Mouse (Mus musculus) intestine, embryonic 15.5 days (tissue): ENCODE measurements around the gene Xlr4b. TPM values are rescaled to one million over a fixed set of nuclear protein-coding genes. Genes with fewer than 3 reads are reported as not detected.
"Not testable (repeated sequence)": the region's sequence is repeated elsewhere in the genome, so short reads cannot be mapped to it uniquely, and the experiment has no call there.

Source experiments
- ATAC-seq: fragments of 200-750 bp; cut with Nextera tagmentation; 2 replicates; pipeline ENCODE4 v1.8.0; 2017; ENCODE audit warnings: moderate TSS enrichment, moderate library complexity
- H3K27ac ChIP-seq: fragments of 300-500 bp; sonication (generic); 2 replicates; pipeline ENCODE4 v1.5.1; 2015; ENCODE audit warnings: mild to moderate bottlenecking, inconsistent platforms
- H3K27me3 ChIP-seq: fragments of 300-500 bp; sonication (generic); replicated peaks from 2 replicates; pipeline ENCODE4 v1.6.1; 2015; ENCODE audit warnings: inconsistent platforms
- H3K36me3 ChIP-seq: fragments of 300-500 bp; sonication (generic); 2 replicates; pipeline ENCODE4 v1.6.1; 2015; ENCODE audit warnings: inconsistent platforms
- H3K4me1 ChIP-seq: fragments of 300-500 bp; sonication (generic); replicated peaks from 2 replicates; pipeline ENCODE4 v1.6.1; 2015; ENCODE audit warnings: inconsistent platforms
- H3K4me2 ChIP-seq: fragments of 300-500 bp; sonication (generic); replicated peaks from 2 replicates; pipeline ENCODE4 v1.6.1; 2015; ENCODE audit warnings: mild to moderate bottlenecking, inconsistent platforms
- H3K4me3 ChIP-seq: fragments of 300-500 bp; sonication (generic); replicated peaks from 2 replicates; pipeline ENCODE4 v1.5.1; 2015; ENCODE audit warnings: inconsistent platforms
- H3K9ac ChIP-seq: fragments of 300-500 bp; sonication (generic); 2 replicates; pipeline ENCODE4 v1.6.1; 2015; ENCODE audit warnings: inconsistent platforms
- H3K9me3 ChIP-seq: fragments of 300-500 bp; sonication (generic); 2 replicates; pipeline ENCODE4 v1.6.1; 2016; ENCODE audit warnings: inconsistent platforms
- WGBS: fragments of 180-500 bp; shearing (Covaris S2); methylation state at CpG from one replicate; pipeline ENCODE4 v1.1.7; 2015; 5-methylcytosine and 5-hydroxymethylcytosine counted together
- polyA plus RNA-seq: library from polyadenylated mRNA; unstranded; fragments of >200 nt; fragmentation: Nextera tagmentation; extraction: Ambion mirVana; gene quantifications from 2 replicates; pipeline ENCODE4 v1.2.1, GENCODE M21; 2015

Gene Xlr4b
- 1.0 and 1.4 TPM in 2 replicates for polyA plus RNA-seq

DNA sequence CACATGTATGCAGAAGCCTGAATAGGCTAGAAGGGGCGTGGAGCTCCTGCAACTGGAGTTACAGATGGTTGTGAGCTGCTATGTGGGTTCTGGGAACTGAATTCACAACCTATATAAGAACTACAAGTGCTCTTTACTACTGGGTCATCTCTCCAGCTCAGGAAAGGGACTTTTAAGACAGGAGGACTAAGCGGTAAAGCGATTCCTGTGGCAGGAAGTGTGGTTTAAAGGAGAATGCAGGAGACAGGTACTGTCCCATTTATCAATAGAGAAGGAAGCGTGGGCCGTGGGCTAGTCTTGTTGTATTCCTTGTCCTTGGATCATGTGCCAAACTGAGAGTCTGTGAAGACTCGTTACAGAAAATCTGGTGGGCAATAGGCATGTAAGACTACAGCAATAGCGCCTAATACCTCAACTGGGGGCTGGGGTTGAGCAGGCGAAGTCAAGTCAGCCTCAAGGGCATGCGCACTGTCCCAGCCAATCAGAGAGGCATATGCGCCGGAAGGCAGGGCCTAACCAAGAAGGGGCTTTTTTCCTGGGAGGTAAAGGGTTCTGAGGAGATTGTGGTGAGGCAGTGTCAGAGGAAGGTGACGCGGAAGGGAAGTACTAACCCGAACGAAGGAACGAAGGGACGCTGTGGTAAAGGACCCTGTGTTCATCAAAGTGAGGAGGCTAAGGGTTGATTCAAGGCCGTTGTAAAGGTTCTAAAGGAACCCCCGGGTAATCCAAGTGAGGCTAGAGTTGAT, at the start of gene Xlr4b:
TSS of gene Xlr4b (plus strand) at position 515 of the 746 bp plus-strand sequence.
- H3K36me3 ChIP-seq, H3K9me3 ChIP-seq, H3K27me3 ChIP-seq, H3K4me3 ChIP-seq, H3K4me2 ChIP-seq, ATAC-seq, H3K4me1 ChIP-seq, H3K27ac ChIP-seq, H3K9ac ChIP-seq: not testable (repeated sequence)
- WGBS, result 75% methylated on average over 19 of the region's 19 CpGs

DNA sequence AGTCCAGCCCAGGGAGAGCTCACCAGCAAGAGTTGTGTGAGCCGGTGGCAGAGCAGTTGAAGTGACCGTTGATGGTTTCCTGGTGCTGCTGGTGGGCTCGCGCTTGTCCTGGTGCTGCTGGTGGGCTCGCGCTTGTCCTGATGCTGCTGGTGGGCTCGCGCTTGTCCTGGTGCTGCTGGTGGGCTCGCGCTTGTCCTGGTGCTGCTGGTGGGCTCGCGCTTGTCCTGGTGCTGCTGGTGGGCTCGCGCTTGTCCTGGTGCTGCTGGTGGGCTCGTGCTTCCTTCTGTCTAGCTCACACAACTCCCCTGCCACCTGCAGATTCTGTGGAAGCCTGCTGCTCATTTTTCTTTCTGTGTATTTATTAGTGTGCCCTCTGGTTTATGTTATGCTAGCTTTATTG, 37.2 kb upstream of the Xlr4b start, which contains the start of gene Spin2d:
TSS of gene Spin2d (minus strand) at position 101 of the 400 bp plus-strand sequence.
- not testable (repeated sequence) for H3K4me3 ChIP-seq, H3K36me3 ChIP-seq, ATAC-seq, H3K27me3 ChIP-seq, H3K9me3 ChIP-seq, H3K9ac ChIP-seq, H3K4me1 ChIP-seq, H3K4me2 ChIP-seq, H3K27ac ChIP-seq
- WGBS, result 76% methylated on average over 6 of the region's 15 CpGs

DNA sequence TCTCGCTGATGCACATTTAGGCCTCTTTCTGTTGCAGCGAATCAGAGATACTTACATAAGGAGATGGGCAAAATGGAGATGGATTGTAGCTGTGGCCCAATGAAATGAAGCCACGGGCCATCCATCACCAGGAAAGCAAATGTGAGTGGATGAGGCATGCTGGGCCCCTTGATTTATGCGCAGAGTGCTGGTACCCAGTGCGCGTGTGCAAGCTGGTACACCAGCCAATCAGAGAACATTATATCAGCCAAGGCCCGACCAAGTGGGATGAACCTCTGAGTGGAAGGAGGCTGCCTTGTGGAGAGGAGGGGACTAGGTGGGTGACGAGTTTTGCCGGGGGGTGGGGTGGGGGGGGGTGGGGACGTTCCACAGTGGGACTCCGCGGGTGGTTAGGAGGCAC, 22.2 kb upstream of the Xlr4b start, which contains the start of gene Xlr3b:
TSS of gene Xlr3b (plus strand) at position 274 of the 400 bp plus-strand sequence.
- not testable (repeated sequence) for H3K9me3 ChIP-seq, H3K4me3 ChIP-seq, H3K9ac ChIP-seq, H3K4me2 ChIP-seq, H3K36me3 ChIP-seq, H3K27ac ChIP-seq, H3K27me3 ChIP-seq, ATAC-seq, H3K4me1 ChIP-seq
- WGBS, result 75% methylated on average over 12 of the region's 12 CpGs

DNA sequence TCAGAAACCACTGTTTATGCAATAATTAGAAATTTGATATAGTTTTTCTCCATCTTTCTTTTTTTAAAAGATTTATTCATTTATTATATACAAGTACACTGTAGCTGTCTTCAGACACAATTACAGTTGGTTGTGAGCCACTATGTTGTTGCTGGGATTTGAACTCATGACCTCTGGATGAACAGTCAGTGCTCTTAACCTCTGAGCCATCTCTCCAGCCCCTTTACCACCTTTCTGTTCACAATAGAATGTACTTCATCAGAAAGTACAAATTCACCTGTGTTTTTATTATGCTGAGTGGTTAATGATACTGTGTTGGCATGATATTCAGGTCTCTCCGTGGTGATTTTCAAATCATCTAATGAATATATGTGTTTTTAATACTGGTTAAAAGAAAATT, 11.2 kb downstream of the Xlr4b start:
- Histone ChIP-seq H3K9ac (no peak overlapping the region), H3K4me3 (no peak overlapping the region), H3K4me2 (no peak overlapping the region), H3K36me3 (no peaks in the 10 kb centered on the region), H3K9me3 (no peaks in the 10 kb centered on the region), H3K27ac (no peak overlapping the region), H3K27me3 (no peaks in the 10 kb centered on the region; the same call in 1 of the 2 replicates), H3K4me1 (no peaks in the 10 kb centered on the region)
- 61% methylated on average over 1 of the region's 1 CpGs for WGBS
- ATAC-seq, result no peak

DNA sequence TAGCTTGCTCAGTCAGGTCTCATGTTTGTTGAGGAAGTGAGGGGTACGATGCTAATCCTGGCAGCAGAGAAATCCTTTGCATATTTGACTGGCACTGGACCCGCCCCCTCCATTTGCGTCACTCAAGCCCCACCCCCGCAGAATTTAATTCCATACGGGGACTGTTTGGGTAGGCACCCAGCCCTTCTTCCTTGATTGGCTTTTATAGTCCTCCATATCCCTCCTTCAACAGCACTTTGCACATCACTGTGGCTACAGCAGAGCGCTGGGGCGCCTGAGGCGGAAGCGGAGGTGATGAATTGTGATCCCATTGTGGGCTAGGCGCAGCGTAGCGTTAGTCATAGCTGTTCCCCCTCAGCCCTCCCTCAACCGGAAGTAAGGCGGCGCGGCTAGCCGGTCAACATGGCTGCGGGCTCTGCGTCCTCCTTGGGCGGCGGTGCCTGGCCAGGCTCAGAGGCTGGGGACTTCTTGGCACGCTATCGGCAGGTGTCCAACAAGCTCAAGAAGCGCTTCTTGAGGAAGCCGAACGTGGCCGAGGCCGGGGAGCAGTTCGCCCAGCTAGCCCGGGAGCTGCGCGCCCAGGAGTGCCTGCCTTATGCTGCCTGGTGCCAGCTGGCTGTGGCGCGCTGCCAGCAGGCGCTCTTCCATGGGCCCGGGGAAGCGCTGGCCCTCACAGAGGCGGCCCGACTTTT, 13.9 kb downstream of the Xlr4b start, which contains the start of gene F8a:
TSS of gene F8a (plus strand) at position 378 of the 692 bp plus-strand sequence.
- no peaks in the 10 kb centered on the region for H3K36me3 ChIP-seq
- H3K4me2 ChIP-seq, result peak within 1 kb of the TSS; percentile 76
- H3K4me1 ChIP-seq, result no peaks in the 10 kb centered on the region
- peak within 1 kb of the TSS; percentile 64 for H3K9ac ChIP-seq
- H3K27ac ChIP-seq, result peak within 1 kb of the TSS; percentile 87
- WGBS, result 20% methylated on average over 39 of the region's 39 CpGs
- ATAC-seq, result peak; percentile 98
- no peaks in the 10 kb centered on the region; the same call in 1 of the 2 replicates for H3K27me3 ChIP-seq
- H3K9me3 ChIP-seq, result no peaks in the 10 kb centered on the region
- peak within 1 kb of the TSS; percentile 62 for H3K4me3 ChIP-seq

DNA sequence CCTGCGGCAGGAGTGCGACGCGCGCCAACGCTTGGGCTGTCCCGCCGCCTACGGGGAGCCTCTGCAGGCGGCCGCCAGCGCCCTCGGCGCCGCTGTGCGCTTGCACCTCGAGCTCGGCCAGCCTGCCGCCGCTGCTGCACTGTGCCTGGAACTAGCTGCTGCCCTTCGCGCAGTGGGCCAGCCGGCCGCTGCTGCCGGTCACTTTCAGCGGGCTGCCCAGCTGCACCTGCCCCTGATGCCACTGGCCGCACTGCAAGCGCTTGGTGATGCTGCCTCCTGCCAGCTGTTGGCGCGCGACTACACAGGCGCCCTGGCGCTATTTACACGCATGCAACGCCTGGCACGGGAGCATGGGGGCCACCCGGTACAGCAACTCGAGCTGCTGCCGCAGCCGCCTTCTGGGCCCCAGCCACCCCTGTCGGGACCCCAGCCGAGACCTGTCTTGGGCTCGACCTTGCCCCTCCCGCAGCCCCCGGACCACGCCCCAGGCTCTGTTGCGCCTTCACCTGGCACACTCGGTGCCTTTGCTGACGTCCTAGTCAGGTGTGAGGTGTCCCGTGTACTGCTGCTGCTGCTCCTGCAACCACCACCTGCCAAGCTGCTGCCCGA, 14.6 kb downstream of the Xlr4b start:
- H3K36me3 ChIP-seq, result no peaks in the 10 kb centered on the region
- no peaks in the 10 kb centered on the region; the same call in 1 of the 2 replicates for H3K27me3 ChIP-seq
- ATAC-seq, result peak; percentile 70
- H3K4me1 ChIP-seq, result no peaks in the 10 kb centered on the region
- peak overlapping the region; percentile 62 for H3K4me3 ChIP-seq
- no peaks in the 10 kb centered on the region for H3K9me3 ChIP-seq
- H3K4me2 ChIP-seq, result peak overlapping the region; percentile 76
- peak overlapping the region; percentile 64 for H3K9ac ChIP-seq
- peak overlapping the region; percentile 87 for H3K27ac ChIP-seq
- 17% methylated on average over 51 of the region's 51 CpGs for WGBS

DNA sequence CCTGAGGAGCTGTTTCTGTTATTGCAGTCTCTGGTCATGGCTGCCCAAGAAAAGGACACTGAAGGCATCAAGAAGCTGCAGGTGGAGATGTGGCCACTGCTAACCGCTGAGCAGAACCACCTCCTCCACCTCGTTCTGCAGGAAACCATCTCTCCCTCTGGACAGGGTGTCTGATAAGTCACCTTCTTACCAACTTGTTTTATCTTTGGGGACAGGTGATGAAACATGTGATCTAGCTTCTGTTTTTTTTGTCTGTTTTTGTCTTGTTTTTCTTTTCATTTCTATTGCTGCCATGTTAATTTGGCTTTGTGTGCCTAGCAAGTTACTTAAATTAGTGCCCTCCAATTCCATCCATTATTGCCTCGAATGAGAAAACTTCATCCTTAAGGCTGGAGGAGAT, 15.2 kb downstream of the Xlr4b start:
- Histone ChIP-seq H3K36me3 (no peaks in the 10 kb centered on the region), H3K4me1 (no peaks in the 10 kb centered on the region), H3K9ac (peak overlapping the region; percentile 64), H3K27ac (no peak overlapping the region), H3K4me3 (peak overlapping the region; percentile 62), H3K4me2 (peak overlapping the region; percentile 76), H3K9me3 (no peaks in the 10 kb centered on the region), H3K27me3 (no peaks in the 10 kb centered on the region; the same call in 1 of the 2 replicates)
- 32% methylated on average over 3 of the region's 3 CpGs for WGBS
- no peak for ATAC-seq

DNA sequence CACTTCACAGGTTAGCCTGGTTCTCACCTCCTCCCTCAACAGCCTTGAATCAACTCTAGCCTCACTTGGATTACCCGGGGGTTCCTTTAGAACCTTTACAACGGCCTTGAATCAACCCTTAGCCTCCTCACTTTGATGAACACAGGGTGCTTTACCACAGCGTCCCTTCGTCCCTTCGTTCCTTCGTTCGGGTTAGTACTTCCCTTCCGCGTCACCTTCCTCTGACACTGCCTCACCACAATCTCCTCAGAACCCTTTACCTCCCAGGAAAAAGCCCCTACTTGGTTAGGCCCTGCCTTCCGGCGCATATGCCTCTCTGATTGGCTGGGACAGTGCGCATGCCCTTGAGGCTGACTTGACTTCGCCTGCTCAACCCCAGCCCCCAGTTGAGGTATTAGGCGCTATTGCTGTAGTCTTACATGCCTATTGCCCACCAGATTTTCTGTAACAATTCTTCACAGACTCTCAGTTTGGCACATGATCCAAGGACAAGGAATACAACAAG, 28.7 kb downstream of the Xlr4b start, which contains the start of gene Xlr4c:
TSS of gene Xlr4c (minus strand) at position 310 of the 505 bp plus-strand sequence.
- H3K27me3 ChIP-seq, H3K9me3 ChIP-seq, H3K4me1 ChIP-seq, H3K36me3 ChIP-seq, H3K9ac ChIP-seq, ATAC-seq, H3K27ac ChIP-seq, H3K4me2 ChIP-seq, H3K4me3 ChIP-seq: not testable (repeated sequence)
- WGBS, result 85% methylated on average over 14 of the region's 14 CpGs

DNA sequence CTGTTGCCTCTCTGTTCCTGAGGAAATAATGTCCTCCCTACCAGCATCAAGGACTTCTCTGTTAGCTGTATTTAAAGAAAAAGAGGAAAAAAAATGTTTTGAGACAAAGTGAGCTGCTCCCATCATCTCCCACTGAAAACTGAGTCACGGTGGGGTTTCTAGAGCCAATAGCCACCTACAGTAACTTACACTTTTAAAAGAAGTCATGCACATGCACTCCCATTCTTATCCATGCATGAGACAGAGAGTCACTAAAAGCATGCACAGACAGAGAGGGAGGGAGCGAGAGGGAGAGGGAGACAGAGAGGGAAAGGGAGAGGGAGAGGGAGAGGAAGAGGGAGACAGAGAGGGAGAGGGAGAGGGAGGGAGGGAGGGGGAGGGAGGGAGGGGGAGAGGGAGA, 48.3 kb downstream of the Xlr4b start:
- not testable (repeated sequence) for H3K4me1 ChIP-seq, H3K4me3 ChIP-seq, ATAC-seq, H3K36me3 ChIP-seq, H3K27ac ChIP-seq, H3K9me3 ChIP-seq, H3K27me3 ChIP-seq, H3K4me2 ChIP-seq, H3K9ac ChIP-seq
- WGBS, result 76% methylated on average over 1 of the region's 2 CpGs

DNA sequence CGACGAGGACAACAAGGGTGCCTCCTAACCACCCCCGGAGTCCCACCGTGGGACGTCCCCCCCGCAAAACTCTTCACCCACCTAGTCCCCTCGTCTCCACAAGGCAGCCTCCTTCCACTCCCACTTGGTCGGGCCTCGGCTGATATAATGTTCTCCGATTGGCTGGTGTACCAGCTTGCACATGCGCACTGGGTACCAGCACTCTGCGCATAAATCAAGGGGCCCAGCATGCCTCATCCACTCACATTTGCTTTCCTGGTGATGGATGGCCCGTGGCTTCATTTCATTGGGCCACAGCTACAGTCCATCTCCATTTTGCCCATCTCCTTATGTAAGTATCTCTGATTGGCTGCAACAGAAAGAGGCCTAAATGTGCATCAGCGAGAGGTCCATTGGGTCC, 51.1 kb downstream of the Xlr4b start, which contains the start of gene Xlr3c:
TSS of gene Xlr3c (minus strand) at position 121 of the 400 bp plus-strand sequence.
- not testable (repeated sequence) for H3K27ac ChIP-seq, H3K9ac ChIP-seq, H3K27me3 ChIP-seq, H3K36me3 ChIP-seq, H3K4me1 ChIP-seq, ATAC-seq, H3K9me3 ChIP-seq, H3K4me3 ChIP-seq, H3K4me2 ChIP-seq
- WGBS, result 81% methylated on average over 14 of the region's 14 CpGs
